Mouse (Mus musculus): ENCODE measurements around the gene Wapl. TPM values are rescaled to one million over a fixed set of nuclear protein-coding genes. Genes with fewer than 3 reads are reported as not detected.

Wapl gene
- total RNA-seq, 2 experiments from 2014 or later, result 35.0 to 39.3 TPM

GRCm38 (mm10) chr14:34769567-34770158 lies 95.9 kb downstream of the Wapl start:
- intact Hi-C loops (cut with DNase I), result no loop called here
- no peak for DNase-seq

- intact Hi-C loops (cut with DNase I), result no loop called here
- no peak for DNase-seq
These were observed 96.7 kb downstream of the Wapl start for GRCm38 (mm10) chr14:34770467-34770866.

GRCm38 (mm10) chr14:34771601-34772000 lies 97.9 kb downstream of the Wapl start:
- intact Hi-C loops (cut with DNase I), result no loop called here
- no peak for DNase-seq

- no peak for DNase-seq
- intact Hi-C loops (cut with DNase I), result no loop called here
These were observed 98.4 kb downstream of the Wapl start for GRCm38 (mm10) chr14:34772132-34772531.

GRCm38 (mm10) chr14:34773681-34774080 lies 100.0 kb downstream of the Wapl start:
- no peak for DNase-seq
- intact Hi-C loops (cut with DNase I), result no loop called here

DNA sequence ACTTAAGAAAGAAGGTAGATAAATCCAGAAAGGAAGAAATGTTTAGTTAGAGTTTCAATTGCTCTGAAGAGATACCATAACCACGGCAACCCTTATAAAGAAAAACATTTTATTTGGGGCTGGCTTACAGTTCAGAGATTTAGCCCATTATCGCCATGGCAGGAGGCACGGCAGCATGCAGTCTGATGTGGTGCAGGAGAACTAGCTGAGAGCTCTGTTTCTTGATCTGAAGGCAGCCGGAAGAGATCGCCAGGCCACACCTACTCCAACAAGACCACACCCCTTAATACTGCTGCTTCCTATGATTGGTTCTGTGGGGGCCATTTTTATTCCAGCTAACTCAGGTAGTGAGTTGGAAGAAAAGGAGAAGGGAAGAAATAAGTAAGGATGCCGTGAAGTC lies 100.5 kb downstream of the Wapl start:
- intact Hi-C loops (cut with DNase I), result no loop called here
- no peak for DNase-seq

DNA sequence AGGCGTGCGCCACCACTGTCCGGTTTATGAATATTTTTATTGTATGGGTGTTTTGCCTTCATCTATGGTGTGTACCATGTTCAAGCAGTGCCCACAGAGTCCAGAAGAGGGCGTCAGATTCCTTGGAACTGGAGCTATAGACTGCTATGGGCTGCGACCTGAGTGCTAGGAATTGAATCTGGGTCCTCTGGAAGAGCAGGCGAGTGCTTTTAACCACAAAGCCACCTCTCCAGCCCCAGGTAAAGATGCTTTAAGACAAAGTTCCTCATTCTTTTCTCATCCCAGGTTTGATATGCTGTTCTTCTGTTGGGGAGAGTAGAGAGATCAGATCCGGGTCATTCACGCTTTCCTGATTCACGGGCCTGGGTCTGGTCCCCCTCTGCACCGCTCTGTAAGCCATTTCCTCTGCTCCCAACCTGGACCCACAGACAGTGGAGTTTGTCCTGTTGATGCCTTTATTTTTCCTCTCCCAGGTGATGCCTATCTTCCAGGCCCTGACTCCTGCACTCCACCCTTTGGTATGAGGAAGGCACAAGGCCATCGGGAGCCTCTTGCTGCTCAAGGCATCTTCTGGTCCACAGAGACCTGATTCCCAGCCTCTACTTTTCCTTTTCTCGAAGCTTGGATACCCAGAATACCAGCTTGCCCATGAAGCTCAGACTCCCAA lies 103.1 kb downstream of the Wapl start:
- intact Hi-C loops (cut with DNase I), result loop anchor here (2.0 to 5.0 kb wide), 2 partner anchors 160 to 405 kb away; partner anchors contain the start of gene Sncg
- no peak for DNase-seq

DNA sequence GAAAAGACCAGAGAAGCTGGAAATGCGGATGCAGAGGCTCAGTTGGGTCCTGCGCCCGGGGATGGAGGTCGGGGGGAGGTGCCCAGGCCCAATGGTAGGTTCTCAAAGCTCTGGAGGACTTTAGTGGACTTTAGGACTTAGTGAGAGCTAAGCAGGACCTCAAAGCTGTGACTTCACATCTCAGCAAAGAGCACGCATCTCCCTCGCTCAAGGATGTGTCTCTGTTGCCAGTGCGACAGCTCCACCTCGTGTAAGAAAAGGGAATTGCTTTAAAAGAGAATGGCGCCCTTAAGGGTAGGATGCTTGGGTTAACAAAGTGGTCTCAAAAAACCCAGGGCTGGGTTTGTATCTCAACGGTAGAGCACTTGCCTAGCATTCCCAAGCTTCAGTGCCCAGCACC lies 104.1 kb downstream of the Wapl start:
- DNase-seq, result no peak
- intact Hi-C loops (cut with DNase I), result loop anchor here (2.0 to 5.0 kb wide), 2 partner anchors 161 to 406 kb away; partner anchors contain the start of gene Sncg

GRCm38 (mm10) chr14:34778760-34779159 lies 105.0 kb downstream of the Wapl start:
- no peak for DNase-seq
- intact Hi-C loops (cut with DNase I), result loop anchor here (5.0 kb wide), 1 partner anchor 406 kb away; the partner anchor contains the start of gene Sncg

DNA sequence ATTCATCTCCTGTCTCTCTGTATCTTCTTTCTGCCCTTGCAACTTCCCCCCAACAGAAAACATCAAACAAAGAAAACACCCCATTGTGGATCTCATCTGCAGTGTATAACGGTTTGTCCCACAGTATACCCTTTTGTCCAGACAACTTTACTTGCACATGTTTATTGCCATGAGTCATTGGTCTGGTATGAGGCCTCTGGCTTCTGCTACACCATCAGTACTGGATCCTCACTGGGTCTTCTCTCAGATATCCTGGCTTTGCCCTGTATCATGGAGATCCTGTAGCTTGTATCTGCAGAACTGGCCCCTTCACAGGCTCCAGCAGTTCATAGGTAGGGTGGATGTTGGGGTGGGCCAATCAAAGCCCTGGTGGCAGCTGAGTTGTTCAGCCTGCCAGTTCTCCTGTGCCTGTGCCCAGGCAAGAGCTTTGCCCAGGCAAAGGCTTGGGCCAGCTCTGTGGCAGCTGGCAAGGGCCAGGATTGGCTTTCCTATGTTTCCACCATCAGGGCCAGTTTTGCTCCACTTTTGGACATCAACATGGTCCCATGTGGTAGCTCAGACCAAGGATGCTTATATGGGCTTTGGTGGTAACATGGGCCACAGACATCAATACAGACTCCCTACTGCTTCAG lies 119.8 kb downstream of the Wapl start:
- intact Hi-C loops (cut with DNase I), result no loop called here
- no peak for DNase-seq

Other genes starting within 250 kb of the Wapl start
- 10 to 100 TPM; 42.4 to 54.7 TPM for gene Bmpr1a, start 170.6 kb upstream of the Wapl start, total RNA-seq (2021)
- gene 9230112D13Rik, start 151.1 kb upstream of the Wapl start, total RNA-seq (2021), result not detected
- gene Ldb3, start 85.2 kb upstream of the Wapl start, total RNA-seq (2021), result 1,000 to 10,000 TPM; 2,135 to 2,411 TPM
- gene Opn4, start 73.8 kb upstream of the Wapl start, total RNA-seq (2021), result not detected
- not detected for gene Grid1, start 146.2 kb downstream of the Wapl start, total RNA-seq (2021)